Mouse (Mus musculus) limb, embryonic 11.5 days (tissue): ENCODE results near the gene Nhej1. TPM values are rescaled to one million over a fixed set of nuclear protein-coding genes. Genes with fewer than 3 reads are reported as not detected.
A peak's percentile ranks its signal among the peaks of the same experiment; 100 is the strongest.

Source experiments
- ATAC-seq: fragments of 200-750 bp; cut with Nextera tagmentation; 2 replicates; pipeline ENCODE4 v1.8.0; 2017; ENCODE audit warnings: low read depth; ENCODE audit not compliant: insufficient number of reproducible peaks, low FRiP score, low TSS enrichment
- DNase-seq: peaks from one replicate; pipeline ENCODE4 v3.0.0-alpha.2; 2015; ENCODE audit warnings: low spot score
- H3K27ac ChIP-seq: fragments of 300-500 bp; sonication (generic); replicated peaks from 2 replicates; pipeline ENCODE4 v1.5.1; 2014; ENCODE audit warnings: low read depth, mild to moderate bottlenecking, low read length
- H3K27me3 ChIP-seq: fragments of 300-500 bp; sonication (generic); 2 replicates; pipeline ENCODE4 v1.6.1; 2014; ENCODE audit warnings: mild to moderate bottlenecking, low read length, mixed read lengths; ENCODE audit not compliant: control insufficient read depth, insufficient read depth
- H3K36me3 ChIP-seq: fragments of 300-500 bp; sonication (generic); 2 replicates; pipeline ENCODE4 v1.6.1; 2014; ENCODE audit warnings: mild to moderate bottlenecking, low read length, moderate library complexity, mixed read lengths; ENCODE audit not compliant: control insufficient read depth, insufficient read depth
- H3K4me1 ChIP-seq: fragments of 300-500 bp; sonication (generic); 2 replicates; pipeline ENCODE4 v1.6.1; 2014; ENCODE audit warnings: low read length, mixed read lengths; ENCODE audit not compliant: control insufficient read depth, insufficient read depth
- H3K4me2 ChIP-seq: fragments of 300-500 bp; sonication (generic); 2 replicates; pipeline ENCODE4 v1.6.1; 2014; ENCODE audit warnings: low read depth, mild to moderate bottlenecking, moderate library complexity; ENCODE audit not compliant: severe bottlenecking
- H3K4me3 ChIP-seq: fragments of 300-500 bp; sonication (generic); 2 replicates; pipeline ENCODE4 v1.5.1; 2014; ENCODE audit warnings: low read depth, low read length
- H3K9ac ChIP-seq: fragments of 300-500 bp; sonication (generic); 2 replicates; pipeline ENCODE4 v1.6.1; 2014; ENCODE audit warnings: mild to moderate bottlenecking, low read length
- H3K9me3 ChIP-seq: fragments of 300-500 bp; sonication (generic); 2 replicates; pipeline ENCODE4 v1.6.1; 2016; ENCODE audit warnings: low read length; ENCODE audit not compliant: control insufficient read depth
- WGBS: fragments of 180-500 bp; shearing (Covaris S2); extraction: QIAGEN DNeasy Blood & Tissue Kit; methylation state at CpG from one replicate; pipeline ENCODE4 v1.1.7; 2014; 5-methylcytosine and 5-hydroxymethylcytosine counted together
- polyA plus RNA-seq: library from polyadenylated mRNA; unstranded; fragments of >200 nt; fragmentation: Nextera tagmentation; extraction: Ambion mirVana; gene quantifications from 2 replicates; pipeline ENCODE4 v1.2.1, GENCODE M21; 2014

Nhej1 gene
- polyA plus RNA-seq, 1 experiment from 2014 or later, result 12.7 TPM

- H3K27me3 ChIP-seq, result no peaks in the 10 kb centered on the region
- DNase-seq (no peak), ATAC-seq (no peak)
- H3K4me2 ChIP-seq, result no peak overlapping the region
- no peaks in the 10 kb centered on the region for H3K36me3 ChIP-seq
- no peak overlapping the region for H3K4me3 ChIP-seq
- 77% methylated on average over 5 of the region's 5 CpGs for WGBS
- H3K9me3 ChIP-seq, result no peaks in the 10 kb centered on the region
- H3K27ac ChIP-seq, result no peak overlapping the region
- no peak overlapping the region for H3K9ac ChIP-seq
- peaks cover 8% of the 10 kb centered on the region; the same call in 1 of the 2 replicates for H3K4me1 ChIP-seq
These were observed 162.7 kb downstream of the Nhej1 start for GRCm38 (mm10) chr1:74962126-74962852.

GRCm38 (mm10) chr1:74961722-74962121 lies 163.3 kb downstream of the Nhej1 start:
- Histone ChIP-seq H3K9me3 (no peaks in the 10 kb centered on the region), H3K27me3 (no peaks in the 10 kb centered on the region), H3K9ac (no peak overlapping the region), H3K36me3 (no peaks in the 10 kb centered on the region), H3K4me1 (peaks cover 8% of the 10 kb centered on the region; the same call in 1 of the 2 replicates), H3K4me2 (no peak overlapping the region), H3K4me3 (no peak overlapping the region), H3K27ac (no peak overlapping the region)
- DNase-seq, result no peak
- no peak for ATAC-seq
- WGBS, result 87% methylated on average over 7 of the region's 7 CpGs

GRCm38 (mm10) chr1:74960059-74960458 lies 164.9 kb downstream of the Nhej1 start:
- peaks cover 5% of the 10 kb centered on the region for H3K27me3 ChIP-seq
- H3K4me1 ChIP-seq, result peaks cover 5% of the 10 kb centered on the region; the same call in 1 of the 2 replicates
- H3K9me3 ChIP-seq, result no peaks in the 10 kb centered on the region
- no peak overlapping the region for H3K4me2 ChIP-seq
- H3K4me3 ChIP-seq, result no peak overlapping the region
- DNase-seq (no peak), ATAC-seq (no peak)
- H3K9ac ChIP-seq, result no peak overlapping the region
- H3K36me3 ChIP-seq, result no peaks in the 10 kb centered on the region
- WGBS, result 84% methylated on average over 7 of the region's 7 CpGs
- no peak overlapping the region for H3K27ac ChIP-seq

GRCm38 (mm10) chr1:74951556-74952210 lies 173.3 kb downstream of the Nhej1 start, which contains the start of gene Ihh:
Gene Ihh, minus strand, starts transcription at chr1:74951672.
- peak within 1 kb of the TSS; percentile 33 for H3K4me3 ChIP-seq
- no peaks in the 10 kb centered on the region; the same call in 1 of the 2 replicates for H3K9me3 ChIP-seq
- H3K4me2 ChIP-seq, result peak within 1 kb of the TSS; percentile 58
- DNase-seq, result peak; percentile 46
- H3K9ac ChIP-seq, result no peak within 1 kb of the TSS
- no peaks in the 10 kb centered on the region for H3K36me3 ChIP-seq
- no peak within 1 kb of the TSS for H3K27ac ChIP-seq
- H3K27me3 ChIP-seq, result peaks cover 83% of the 10 kb centered on the region
- no peak for ATAC-seq
- WGBS, result 2% methylated on average over 36 of the region's 55 CpGs
- peaks cover 9% of the 10 kb centered on the region for H3K4me1 ChIP-seq

GRCm38 (mm10) chr1:74950576-74951490 lies 174.2 kb downstream of the Nhej1 start:
- DNase-seq, result peak; percentile 50
- Histone ChIP-seq H3K9me3 (no peaks in the 10 kb centered on the region; the same call in 1 of the 2 replicates), H3K4me2 (peak overlapping the region; percentile 58), H3K4me3 (peak overlapping the region; percentile 33), H3K27me3 (peaks cover 89% of the 10 kb centered on the region), H3K9ac (no peak overlapping the region), H3K4me1 (peaks cover 9% of the 10 kb centered on the region), H3K27ac (no peak overlapping the region), H3K36me3 (no peaks in the 10 kb centered on the region)
- ATAC-seq, result no peak
- under 1% methylated on average over 84 of the region's 84 CpGs for WGBS

GRCm38 (mm10) chr1:74950066-74950465 lies 174.9 kb downstream of the Nhej1 start:
- DNase-seq, result peak; percentile 36
- Histone ChIP-seq H3K27me3 (peaks cover 87% of the 10 kb centered on the region), H3K9me3 (no peaks in the 10 kb centered on the region; the same call in 1 of the 2 replicates), H3K4me3 (no peak overlapping the region), H3K36me3 (no peaks in the 10 kb centered on the region), H3K4me1 (peaks cover 9% of the 10 kb centered on the region), H3K27ac (no peak overlapping the region), H3K9ac (no peak overlapping the region), H3K4me2 (no peak overlapping the region)
- no peak for ATAC-seq
- 4% methylated on average over 16 of the region's 16 CpGs for WGBS

- whole genome bisulfite sequencing, result 2% methylated on average over 24 of the region's 24 CpGs
- H3K9me3 ChIP-seq, result no peaks in the 10 kb centered on the region; the same call in 1 of the 2 replicates
- ATAC-seq (no peak), DNase-seq (peak; percentile 28)
- no peaks in the 10 kb centered on the region for H3K36me3 ChIP-seq
- peaks cover 9% of the 10 kb centered on the region for H3K4me1 ChIP-seq
- H3K27me3 ChIP-seq, result peaks cover 83% of the 10 kb centered on the region
- no peak overlapping the region for H3K4me2 ChIP-seq
- H3K9ac ChIP-seq, result no peak overlapping the region
- no peak overlapping the region for H3K4me3 ChIP-seq
- no peak overlapping the region for H3K27ac ChIP-seq
These were observed 175.3 kb downstream of the Nhej1 start for GRCm38 (mm10) chr1:74949666-74950050.
